Mouse (Mus musculus) testis, postnatal 14 days (tissue): ENCODE measurements at regions not wholly inside any gene's neighbourhood (a gene's known extent, or its start where the extent isn't known, plus 50 kb on each side); places are given as distances from the start of the nearest gene placed in this dataset.

Experiments
- DNase-seq: peaks from one replicate; pipeline ENCODE4 v3.0.0; 2021; ENCODE audit warnings: low spot score

DNA sequence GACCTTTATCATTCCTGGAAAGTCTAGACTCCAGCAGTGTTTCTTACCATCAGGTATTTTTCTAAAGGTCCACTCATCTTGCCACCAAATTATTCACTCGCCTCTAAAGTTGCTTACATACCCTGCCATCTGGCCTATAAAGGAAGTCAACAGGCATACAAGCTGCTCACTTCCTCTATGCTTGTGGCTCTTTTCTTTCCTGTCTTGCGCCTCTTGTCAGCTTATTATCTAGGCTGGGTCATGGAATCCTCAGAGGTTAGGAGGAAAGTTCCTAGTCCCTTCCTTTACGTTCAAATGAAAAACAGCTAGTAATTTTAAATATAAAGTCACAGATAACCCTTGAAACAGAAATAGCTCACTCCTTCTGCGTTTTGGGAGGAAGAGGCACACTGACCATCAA lies 97.9 kb downstream of the Lipi start:
- no peak for DNase-seq

- DNase-seq, result no peak
These were observed 102.0 kb downstream of the Lipi start for GRCm38 (mm10) chr16:75483878-75484277.

- DNase-seq, result no peak
These were observed 120.4 kb downstream of the Lipi start for GRCm38 (mm10) chr16:75465420-75465975.

DNA sequence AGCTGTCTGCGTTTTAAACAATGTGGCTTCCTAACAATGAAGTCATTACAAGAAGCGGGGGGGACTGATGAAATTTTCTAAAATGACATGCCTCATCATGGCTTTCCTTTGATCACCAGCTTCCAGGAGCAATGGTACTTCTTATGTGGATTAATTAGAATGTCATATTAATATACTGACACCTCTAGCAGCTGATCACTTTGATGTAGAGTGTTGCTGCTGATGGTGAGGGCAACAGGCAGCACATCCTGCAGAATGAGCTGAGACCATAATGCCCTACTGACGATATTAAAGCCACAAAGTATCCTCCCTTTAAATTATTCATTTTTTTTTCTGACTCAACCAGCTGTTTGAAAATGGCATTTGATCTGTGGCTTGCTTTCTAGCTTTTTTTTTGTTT lies 123.7 kb downstream of the Lipi start:
- DNase-seq, result no peak

GRCm38 (mm10) chr16:75446901-75447514 lies 138.9 kb downstream of the Lipi start:
- DNase-seq, result peak; percentile 10

DNA sequence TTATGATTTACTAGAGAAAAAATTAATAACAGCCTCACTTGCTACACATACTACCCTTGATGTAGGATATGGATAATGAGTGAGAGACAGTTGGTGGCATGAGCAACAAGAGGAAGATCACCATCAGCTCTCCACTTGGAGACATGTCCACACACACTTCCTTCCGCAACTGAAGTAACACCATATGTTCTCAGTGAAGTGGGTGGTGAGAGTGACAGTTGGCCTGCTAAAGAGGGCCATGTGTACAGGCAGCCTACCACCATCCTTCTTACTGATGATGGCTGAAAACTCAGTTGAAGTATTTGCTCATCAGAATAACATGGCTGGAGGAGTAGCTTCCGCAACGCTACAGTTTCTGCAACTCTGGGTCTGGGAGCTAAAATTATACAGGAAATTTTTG lies 146.6 kb downstream of the Lipi start:
- no peak for DNase-seq

DNA sequence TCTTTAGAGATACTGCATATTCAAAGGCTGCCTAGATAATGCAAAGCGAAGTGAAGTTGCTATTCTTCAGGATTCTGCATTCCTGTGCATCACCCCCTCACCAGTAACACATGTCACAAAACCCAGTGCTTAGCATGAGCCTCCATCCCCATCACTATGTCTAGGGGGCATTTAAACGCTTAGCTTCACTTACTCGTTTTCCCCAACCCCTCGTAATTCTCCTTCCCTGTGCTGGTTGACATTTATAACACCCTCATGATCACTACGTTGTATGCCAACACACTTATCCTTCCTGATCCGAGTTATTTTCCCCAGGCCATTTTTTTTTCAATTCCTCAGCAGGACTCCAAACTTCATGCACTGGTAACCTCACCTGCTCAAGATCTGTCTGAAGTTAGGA lies 152.6 kb downstream of the Lipi start:
- no peak for DNase-seq

- no peak for DNase-seq
These were observed 201.2 kb downstream of the Lipi start for GRCm38 (mm10) chr16:75384526-75385222.

DNA sequence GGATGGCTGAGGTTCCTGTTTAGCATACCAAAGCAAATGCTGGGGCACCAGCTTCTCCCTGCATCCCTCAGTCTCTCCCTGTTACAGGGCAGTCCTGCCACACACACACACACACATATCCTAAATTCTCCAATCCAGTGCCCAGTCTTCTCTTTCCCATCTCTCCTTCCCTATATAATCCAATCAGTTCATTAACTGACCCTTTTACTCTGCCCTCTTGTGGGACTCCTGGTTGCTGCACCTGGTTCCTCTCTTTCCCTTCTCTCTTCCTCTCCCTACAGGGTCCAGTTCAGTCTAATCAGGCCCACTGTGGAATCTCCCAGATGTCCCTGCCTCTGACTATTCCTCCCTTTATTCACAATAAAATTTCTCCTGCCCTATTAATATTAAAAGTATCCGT lies 204.7 kb downstream of the Lipi start:
- no peak for DNase-seq

DNA sequence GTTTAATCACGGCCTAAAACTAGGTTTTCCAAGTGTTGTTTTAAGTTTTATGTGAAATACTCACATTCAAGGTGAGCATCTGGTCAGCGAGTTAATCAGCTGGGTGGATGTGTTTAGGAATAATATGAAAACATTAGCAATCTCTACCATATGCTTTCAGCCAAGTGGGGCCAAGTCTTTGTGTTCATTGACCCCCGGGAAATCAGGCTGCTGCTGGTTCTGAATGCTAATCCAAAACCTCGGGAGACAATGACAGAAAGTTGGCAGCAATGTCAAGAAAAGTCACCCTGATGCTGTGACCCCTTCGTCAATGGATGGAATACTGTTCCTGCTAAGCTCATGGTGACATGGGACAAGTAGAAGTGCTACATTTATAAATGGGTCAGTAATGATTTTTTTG lies 216.2 kb downstream of the Lipi start:
- DNase-seq, result no peak

DNA sequence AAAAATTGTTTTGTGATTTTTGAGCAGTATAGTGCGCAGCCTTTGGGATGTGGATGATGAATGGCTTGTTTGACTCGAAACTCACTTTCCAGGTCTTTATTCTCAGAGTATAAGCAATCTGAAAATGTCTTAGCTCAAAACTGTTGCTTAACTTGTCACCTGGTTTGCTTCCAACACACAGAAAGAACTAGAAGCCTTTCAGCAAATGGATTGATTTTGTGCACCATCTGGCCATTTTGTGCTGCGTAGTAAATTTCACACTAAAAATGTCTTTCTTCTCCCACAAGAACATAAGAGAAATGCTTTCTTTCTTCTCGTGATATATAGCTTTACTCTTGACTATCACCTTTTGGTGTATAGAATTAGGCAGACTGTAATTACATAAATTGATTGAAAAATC lies 219.1 kb downstream of the Lipi start:
- no peak for DNase-seq

DNA sequence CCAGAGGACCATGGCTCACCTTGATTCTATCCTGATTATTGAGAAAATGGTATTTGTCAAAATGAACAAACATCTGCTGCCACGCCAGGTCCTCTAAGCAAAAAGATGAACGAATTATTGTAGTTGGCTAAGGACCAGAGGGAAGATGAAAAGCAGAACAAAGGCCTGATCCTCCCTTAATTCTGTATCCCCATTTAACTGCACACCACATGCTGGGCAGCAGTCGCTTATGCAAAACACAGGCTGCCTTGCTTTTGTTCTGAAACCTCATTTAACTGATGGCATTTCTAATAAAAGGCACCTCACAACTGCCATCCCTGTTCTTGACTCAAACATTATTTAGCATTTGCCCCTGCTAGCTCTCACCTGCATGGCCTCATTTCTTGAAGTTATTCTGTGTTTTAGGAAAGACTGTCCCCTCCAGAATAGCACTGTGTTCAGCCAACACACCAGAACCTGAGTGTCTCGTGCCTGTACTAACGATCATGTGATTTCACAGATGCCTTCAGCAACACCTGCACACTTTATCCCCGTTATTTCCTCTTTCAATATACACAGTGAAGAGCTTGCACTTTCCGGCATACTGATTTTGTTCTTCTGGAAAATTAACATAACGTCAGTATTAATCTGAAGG lies 220.4 kb downstream of the Lipi start:
- DNase-seq, result no peak

GRCm38 (mm10) chr16:75362095-75362494 lies 223.8 kb downstream of the Lipi start:
- DNase-seq, result no peak

- DNase-seq, result no peak
These were observed 225.1 kb downstream of the Lipi start for GRCm38 (mm10) chr16:75360791-75361190.

DNA sequence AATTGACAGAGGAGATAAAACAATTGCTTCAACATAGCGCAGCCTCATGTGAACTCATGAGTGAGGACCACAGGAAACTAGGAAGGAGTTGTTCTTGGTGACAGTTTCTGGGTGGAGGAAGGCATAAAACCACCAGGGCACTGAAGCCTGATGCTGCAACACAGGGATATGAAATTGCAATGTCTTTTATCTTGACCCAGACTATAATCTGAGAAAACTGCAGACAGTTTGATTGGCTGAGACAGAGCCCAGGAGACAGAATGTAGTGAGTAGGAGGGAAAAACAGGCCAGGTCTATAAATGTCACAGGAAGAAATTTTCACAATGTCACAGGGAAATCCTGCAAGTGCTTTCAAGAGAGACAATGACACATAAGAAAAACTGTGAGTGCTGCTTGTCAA lies 232.5 kb downstream of the Lipi start:
- no peak for DNase-seq

- DNase-seq, result no peak
These were observed 241.5 kb downstream of the Lipi start for GRCm38 (mm10) chr16:75344201-75344927.

GRCm38 (mm10) chr16:75343028-75343901 lies 242.6 kb downstream of the Lipi start:
- DNase-seq, result no peak

- no peak for DNase-seq
These were observed 251.6 kb downstream of the Lipi start for GRCm38 (mm10) chr16:75334228-75334627.

- DNase-seq, result no peak
These were observed 252.1 kb downstream of the Lipi start for GRCm38 (mm10) chr16:75333750-75334149.

GRCm38 (mm10) chr16:75332853-75333252 lies 253.0 kb downstream of the Lipi start:
- DNase-seq, result no peak

DNA sequence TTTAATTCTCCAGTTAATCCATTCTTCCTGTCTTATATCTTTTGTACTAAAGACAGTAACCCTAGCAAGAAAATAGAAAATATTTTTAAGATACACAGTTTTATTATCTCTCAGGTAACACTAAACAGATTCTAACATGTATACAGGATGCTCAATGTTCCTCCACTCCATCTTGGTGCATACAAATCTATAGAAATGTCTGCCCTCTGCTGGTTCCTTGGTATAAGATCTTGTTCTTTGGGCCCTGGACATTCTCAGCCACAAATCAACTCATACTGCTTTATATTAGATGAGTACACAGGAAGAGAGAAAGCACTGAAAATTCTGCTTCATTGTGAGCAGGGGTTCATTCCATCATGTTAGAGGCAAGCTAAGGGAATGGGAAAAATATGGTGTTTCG lies 260.6 kb downstream of the Lipi start:
- no peak for DNase-seq

GRCm38 (mm10) chr16:75304743-75305142 lies 281.1 kb downstream of the Lipi start:
- no peak for DNase-seq
